Mouse (Mus musculus): ENCODE measurements around the gene Caln1.

Gene Caln1

DNA sequence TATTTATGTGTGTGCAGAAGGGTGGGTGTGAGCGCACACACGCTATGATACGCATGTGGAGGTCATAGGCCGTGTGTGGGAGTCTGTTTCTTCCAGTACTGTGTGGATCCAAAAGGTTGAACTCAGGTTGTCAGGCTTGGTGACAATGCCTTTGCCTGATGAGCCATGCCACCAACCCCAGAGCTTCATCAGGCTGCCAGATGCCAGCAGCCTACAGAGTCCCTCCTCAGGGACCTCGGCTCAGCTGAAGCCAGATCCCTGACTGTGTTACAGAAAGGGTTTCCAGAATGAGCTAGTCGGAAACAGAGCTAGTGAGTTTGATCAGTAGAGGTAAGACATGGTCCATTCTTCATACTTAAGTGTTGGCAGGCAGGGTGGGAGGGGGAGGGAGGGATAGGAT, 25.9 kb downstream of the Caln1 start:
- CTCF ChIA-PET: no interaction called here

DNA sequence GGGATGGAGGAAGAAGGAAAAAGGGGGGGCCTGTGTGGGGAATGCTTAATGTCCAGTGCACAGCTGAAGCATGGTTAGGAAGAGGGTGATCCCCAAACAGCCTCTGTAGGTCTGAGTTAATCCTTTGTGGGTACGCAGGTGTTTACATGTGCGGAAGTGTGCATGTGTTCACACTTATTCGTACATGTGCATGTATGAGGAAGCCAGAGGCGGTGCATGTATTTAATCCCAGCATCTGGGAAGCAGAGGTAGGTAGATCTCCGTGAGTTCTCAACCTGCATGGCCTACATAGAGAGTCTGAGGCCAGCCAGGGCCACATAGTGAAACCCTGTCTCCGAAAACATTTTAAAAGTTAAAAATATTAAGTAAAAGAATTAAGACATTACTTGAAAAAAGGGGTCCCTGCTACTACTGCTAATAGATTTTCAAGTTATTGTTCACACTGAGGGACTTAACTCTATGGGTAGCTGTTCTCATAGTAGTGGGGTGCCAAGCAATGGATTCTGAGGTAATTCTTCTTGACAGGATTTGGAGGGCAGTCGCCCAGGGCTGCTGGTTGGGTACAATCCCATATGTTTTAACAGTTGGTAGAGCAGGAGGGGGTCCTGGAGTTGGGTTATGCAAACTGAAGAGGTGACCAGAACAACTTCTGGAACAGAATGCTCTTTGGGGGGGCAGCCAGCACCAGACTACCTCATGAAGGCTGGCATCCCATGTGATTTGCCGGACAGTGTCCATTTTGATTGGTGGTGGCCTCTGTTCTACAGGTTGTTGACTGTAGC, 31.1 kb downstream of the Caln1 start:
- CTCF ChIA-PET: no interaction called here

DNA sequence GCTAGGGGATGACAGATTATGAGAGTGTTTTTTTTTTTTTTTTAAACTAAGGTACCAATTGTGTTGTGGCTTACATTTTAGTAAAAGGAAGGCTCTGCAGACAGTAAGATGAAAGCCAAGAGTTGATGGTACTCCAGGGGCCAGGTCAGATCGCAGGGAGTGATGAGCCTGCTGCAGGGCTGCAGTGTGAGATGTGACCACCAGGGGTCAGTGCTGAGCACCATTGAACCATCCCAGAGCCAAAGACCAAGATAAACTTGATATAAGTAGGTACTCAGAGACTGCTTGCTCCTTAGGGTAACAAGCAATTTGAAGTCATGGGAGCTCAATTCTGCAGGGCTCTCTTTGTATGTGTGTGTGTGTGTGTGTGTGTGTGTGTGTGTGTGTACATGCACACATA, 35.9 kb downstream of the Caln1 start:
- CTCF ChIA-PET: no interaction called here

DNA sequence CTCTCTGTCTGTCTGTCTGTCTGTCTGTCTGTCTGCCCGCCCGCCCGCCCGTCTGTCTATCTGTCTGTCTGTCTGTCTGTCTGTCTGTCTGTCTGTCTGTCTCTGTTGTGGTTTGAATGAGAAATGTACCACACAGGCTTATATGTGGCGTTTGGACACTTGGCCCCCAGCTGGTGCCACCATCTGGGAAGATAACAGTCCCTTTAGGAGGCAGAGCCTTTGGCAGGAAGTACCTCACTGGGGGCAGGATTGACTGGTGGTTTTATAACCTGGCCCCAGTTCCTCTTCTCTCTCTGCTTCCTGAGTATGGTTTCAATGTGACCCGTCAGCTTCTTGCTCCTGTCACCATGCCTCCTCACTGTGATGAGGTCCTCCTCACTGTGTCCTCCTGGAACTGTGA, 40.5 kb downstream of the Caln1 start:
- CTCF ChIA-PET: no interaction called here

DNA sequence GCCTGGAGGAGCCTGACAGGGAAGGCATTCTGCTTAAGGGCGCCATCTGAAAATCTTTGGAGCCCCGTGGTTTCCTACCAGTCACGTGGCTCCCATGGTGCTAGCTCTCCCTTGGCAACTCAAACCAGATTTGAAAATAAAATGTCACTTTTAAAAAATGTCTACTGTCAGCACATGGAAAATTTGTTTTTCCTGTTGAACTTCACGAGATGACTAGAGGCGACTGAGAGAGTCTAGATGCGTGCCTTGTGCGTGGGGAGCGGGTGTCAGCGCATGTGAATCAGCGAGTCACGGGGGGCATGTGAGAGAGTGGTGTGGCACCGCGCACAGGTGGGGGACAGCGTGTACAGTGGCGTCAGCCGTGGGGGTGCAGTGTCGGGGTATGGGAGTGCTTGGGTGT, 42.3 kb downstream of the Caln1 start:
- CTCF ChIA-PET: no interaction called here

DNA sequence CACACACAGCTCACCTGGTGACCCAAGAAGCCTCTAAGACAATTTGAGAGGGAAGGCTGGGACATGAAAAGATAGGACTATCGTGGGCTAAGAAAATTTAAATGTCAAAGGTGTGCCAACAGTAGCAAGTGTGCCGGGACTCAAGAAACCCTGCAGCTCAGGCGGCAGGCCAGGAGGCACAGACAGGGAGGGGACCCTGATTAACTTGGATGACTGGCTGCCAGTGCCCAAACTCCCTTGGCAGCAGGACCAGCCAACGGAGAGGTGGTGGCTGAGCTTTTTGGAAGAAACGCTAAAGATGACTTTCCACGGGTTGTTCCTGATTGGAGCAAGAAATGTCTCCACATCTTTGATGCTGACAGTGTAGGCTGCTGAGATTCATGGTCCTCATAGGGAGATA, 78.2 kb downstream of the Caln1 start:
- CTCF ChIA-PET: no interaction called here

DNA sequence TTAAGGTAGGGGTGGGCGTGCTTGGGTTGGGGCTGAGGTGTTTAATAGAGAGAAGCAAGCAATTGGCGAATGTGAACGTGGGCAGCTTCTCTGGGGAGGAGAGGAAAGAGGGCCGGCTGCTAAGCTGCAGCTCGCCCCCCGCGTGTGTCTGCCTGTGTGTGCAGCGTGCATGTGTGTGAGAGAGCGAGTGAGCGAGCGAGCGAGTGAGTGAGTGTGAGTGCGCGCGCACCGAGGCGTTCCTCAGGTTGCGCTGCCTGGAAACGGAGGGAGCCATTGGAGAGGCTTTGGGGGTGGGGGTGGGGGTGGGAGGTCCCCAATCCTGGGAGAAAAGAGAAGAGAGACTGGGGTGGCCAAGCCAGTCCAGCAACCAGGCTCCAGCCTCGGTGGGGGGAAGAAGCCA, 79.2 kb downstream of the Caln1 start:
- CTCF ChIA-PET: no interaction called here

DNA sequence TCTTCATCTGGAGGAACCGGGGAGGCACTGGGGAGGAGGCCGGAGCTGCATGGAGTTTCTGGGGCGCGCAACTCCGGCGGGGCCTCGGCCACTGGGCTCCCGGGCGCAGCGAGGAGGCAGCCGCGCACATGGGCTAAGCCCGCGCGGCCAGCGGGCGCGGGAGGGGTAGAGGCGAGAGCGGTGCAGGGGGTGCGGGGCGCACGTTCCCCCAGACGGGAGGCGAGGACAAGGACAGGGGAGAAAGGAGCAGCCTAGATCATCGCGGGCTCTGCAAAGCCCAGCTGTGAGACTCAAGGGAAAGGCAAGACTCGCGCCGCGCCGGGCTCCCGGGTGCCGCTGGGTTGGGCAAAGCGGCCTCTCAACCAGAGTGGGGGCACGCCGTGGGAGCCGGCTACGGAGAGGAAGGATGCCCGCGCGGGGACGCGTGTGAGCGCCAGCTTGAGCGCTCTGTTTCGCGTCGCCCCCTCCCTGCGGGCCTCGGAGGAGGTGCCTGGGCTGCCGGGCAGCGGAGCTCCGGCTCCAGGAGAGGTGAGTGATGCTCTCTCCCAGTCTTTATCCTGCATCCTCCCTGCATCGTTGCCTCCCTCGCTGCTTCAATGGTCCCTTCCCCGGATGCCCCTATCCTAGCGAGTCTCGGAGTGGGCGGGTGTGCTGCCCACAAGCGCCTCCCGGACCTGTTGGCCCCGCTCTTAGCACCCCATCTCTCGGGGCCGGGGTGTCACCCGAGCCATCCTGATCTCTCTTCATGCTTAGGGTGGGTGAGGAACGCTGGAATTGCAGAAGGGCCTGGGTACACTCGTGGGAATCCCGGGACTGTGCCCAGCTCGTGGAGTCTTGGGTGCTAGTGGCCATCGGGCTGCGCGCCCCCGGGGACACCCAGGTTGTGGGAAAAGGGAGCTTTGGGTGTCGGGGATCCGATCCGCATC, 79.9 kb downstream of the Caln1 start:
- CTCF ChIA-PET: no interaction called here

DNA sequence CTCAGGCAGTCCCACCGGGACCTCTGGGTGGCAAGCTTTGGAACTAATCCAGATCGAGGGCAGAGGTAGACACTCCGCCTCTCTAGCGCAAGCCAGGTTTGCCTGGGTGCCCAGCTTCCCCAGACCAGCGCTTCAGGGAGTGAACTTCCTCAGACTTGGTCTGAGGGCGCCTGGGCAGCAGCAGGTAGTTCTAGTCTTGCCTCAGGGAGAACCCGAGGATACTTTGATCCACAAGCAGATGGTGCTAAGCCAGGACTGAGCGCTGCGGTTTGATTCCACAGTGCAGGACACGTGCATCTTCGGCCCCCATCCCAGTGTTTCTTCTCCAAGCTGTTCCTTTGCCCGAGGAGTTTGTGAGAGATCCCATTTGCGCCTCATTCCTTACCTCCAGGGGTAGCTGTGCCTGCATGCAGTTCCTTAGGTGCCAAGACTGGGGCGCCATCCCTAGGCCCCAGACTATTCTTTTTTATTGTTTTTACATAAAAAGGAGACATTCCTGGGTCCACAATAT, 80.8 kb downstream of the Caln1 start:
- CTCF ChIA-PET: no interaction called here

DNA sequence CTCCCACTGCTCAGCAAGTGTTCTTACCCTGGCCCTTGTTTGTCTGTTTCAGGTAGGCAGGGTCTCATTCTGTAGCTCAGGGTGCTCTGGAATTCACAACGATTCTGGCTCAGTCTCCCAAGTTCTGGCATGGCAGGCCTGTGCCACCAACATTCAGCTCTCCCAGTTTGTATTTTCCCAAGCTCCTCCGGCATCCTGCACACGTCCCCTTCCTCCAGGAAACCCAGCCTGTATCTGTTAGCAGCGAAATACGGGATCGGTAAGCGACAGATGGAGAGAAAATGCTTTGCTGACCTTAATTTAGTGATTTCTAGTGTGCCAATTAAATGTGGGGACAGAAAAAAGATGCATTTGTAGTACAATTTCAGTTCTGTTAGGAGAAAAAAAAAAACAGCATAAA, 88.8 kb downstream of the Caln1 start:
- CTCF ChIA-PET: no interaction called here

DNA sequence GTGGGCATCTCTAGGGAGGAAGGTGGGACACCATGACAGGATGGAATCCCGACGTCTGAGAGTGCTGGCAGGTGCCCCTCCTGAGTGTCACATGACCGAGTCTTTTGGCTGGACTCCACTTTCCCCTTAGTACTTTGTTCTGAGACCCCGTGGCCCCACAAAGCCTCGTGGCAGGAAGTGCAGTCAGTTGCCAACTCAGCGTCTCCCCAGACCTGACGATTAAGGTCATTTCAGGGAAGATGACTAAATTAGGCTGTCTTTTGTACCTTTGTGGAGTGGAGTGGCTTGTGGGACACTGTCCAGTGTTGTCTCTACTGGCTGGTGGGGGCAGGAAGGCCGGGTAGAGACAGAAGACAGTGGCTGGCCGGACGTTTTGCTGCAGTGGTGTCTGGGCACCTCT, 103.0 kb downstream of the Caln1 start:
- CTCF ChIA-PET: no interaction called here

DNA sequence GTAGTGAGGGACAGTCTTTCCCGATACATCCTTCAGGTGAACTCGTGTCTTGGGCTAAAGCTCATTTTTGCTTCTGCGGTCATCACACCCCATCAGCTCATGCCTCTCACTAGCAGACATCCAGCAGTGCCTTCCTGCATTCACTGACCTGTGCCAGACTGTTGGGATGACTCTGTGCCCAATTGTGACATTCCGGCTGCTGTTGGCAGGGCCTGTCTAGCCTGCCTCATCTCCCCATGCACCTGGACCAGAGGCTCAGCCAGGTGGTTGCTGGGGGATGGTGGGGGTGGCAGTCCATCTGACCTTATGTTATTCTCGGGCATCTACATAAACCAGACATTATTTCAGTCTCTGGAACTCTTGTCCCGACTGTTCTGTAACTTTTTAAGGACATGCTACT, 105.6 kb downstream of the Caln1 start:
- CTCF ChIA-PET: no interaction called here

DNA sequence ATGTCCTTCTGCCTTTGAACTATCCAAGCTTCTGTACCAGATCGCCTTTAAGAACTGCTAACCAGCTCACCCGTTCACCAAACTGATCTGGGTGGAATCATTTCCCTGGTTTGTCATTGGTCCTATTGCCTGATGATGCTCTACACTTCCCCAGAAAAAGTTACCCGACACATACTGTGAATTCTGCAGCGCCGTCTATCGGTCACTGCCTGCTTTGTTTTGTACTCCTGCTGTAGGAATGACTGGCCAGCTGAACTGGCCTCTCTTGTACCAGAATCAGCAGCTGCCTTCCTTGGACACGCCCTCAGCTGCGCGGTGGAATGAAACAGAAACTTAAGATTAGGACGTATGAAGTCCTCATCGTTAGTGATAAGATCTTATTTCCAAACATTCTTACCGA, 107.5 kb downstream of the Caln1 start:
- CTCF ChIA-PET: no interaction called here

DNA sequence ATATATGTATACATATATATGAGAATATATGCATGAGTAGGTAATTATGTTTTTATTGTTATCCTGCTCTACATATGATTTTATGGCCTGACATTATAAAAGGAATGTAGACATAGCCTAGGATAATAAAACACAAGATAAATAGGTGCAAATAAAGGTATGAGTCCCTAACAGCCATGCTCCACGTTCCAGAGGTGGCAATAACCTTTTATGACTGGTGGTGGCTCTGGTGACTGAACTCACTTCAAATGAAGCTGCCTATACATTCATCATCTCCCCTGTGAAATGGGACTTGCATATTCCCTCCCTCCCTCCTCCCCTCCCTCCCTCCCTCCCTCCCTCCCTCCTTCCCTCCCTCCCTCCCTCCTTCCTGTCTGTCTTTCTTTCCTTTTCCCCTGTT, 111.0 kb downstream of the Caln1 start:
- CTCF ChIA-PET: no interaction called here

DNA sequence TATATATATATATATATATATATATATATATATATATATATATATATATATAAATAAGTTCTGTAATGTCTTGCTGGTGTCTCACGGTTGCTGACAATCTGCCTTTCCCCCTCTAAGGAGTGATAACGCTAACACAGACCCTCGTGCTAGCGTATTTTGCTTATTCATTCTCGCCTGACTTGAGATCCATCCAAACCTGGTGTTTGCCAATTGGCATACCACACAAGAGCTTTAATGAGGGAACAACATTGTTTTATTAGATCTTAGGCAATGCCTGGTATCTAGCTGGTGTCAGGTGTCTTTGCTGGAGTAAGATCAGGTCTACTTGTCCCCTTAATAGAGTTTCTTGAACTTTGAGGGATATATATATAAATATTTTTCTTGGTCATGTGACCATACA, 122.2 kb downstream of the Caln1 start:
- CTCF ChIA-PET: no interaction called here

DNA sequence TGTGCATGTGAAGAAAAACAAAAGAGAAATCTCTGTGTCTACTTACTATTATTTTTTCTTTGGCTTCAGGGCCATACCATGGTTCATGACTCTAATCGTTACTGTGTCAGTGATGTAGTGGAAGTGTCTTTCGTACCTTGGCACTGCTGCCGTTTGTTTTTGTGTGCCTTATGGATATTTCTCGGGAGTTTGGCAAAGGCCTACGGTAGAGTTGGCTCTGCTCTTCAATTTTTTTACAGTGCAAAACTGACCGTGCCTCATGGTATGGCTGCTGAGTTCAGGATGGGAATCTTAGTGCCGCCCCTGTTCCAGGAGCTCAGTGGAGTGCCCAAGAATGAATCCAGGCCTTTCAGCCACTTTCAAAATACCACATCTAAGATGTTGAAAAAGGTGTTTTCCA, 123.0 kb downstream of the Caln1 start:
- CTCF ChIA-PET: no interaction called here

DNA sequence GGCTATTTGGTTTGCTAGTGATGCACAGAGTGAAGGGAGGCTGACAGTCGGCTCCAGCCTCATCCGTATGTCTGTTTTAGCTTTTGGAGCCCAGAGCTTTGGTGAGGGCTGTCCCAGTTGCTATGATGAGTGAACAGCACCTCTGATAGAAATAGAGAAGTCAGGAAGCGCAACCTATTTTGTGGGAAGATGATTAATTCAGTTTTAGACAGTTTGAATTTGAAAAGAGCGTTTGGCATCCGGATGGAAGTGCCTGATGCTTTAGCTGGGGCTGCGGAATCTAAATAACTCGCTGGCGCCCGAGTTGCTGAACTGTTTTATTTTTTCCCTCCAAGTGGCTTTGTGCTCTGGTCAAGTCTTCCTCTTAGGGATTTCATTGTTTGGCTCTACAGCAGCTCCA, 133.3 kb downstream of the Caln1 start:
- CTCF ChIA-PET: no interaction called here

DNA sequence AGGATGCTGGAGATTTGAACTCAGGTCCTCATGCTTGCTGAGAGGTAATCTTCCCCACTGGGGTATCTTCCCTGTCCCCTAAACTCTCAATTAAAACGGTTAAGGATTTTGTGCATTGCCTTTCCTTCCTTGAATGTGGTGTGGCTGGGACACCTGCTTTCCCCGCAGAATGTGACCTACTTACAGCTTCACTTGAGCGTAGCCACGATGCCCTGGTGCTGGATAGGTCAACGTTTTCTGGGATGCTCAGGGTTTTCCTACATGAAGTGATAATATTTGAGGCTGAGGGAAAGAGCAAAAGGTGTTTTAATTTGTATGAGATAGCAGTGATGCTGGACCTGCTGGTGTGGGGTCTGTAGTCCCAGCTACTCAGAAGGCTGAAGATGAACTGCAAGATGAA, 135.6 kb downstream of the Caln1 start:
- CTCF ChIA-PET: no interaction called here

DNA sequence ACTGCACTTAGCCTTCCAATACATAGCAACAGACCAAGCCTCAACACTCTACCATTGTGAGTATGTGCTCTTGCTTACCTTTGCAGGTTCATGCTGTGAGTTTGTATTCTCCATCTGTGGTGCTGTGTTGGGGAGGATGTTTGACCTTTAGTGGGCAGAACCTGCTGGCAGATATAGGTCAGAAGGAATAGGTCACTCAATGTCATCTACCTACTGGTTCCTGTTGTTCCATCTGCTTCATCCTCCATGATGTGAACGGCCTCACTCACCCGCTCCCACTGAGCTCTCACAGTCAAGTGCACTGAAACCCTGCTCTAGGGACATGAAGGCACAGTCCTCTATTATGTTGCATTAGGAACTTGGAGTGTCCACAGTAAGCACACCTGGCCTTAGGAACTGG, 141.3 kb downstream of the Caln1 start:
- CTCF ChIA-PET: no interaction called here

DNA sequence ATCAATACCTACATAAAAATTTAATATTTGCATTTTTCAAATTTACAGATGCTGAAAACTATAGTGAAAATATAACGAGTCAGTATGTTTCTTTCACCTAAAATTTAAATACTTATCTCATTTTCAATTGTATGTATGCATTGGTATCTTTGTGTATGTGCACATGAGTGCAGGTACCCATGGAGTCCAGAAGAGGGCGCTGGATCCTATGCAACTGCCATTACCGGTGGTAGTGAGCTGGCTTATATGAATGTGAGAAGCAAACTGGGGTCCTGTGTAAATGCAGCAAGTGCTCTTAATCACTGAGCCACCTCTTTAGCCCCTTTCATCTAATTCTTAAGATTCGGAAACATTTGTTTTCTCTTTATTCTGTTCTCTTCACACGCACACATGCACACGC, 146.1 kb downstream of the Caln1 start:
- CTCF ChIA-PET: no interaction called here

DNA sequence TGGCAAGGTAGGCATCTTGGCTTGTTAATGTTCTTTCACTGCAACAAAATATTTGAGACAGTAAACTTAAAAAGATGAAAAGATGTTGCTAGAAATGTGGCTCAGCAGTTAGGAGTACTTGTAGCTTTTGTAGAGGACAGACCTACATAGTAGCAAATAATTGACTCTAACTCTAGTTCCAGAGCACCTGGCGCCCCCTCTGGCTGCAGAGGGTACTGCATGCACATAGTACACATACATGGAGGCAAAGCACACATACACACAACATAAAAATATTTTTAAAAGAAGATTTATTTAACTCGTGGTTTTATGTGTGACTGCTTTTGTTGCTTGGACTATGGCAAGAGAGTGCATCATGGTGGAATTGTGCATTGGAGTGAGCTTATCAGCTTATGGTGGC, 151.3 kb downstream of the Caln1 start:
- CTCF ChIA-PET: no interaction called here

DNA sequence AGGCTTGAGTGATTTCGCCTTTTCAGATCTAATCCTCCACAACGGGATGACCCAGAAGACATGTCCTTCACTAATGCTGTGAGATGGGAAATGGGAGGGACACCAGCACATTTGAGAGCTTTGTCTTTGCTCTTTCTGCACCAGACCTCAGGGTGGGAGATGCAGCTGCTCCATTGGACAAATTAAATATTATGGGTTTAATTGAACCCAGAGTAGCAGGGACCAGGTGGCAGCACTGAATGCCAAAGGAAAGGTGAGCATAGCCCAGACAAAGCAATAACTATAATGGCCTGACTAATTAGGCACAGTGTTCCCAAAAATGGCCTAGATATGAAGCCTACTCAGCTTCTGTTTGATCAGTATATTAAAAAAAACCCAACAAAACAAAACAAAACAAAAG, 158.2 kb downstream of the Caln1 start:
- CTCF ChIA-PET: no interaction called here

DNA sequence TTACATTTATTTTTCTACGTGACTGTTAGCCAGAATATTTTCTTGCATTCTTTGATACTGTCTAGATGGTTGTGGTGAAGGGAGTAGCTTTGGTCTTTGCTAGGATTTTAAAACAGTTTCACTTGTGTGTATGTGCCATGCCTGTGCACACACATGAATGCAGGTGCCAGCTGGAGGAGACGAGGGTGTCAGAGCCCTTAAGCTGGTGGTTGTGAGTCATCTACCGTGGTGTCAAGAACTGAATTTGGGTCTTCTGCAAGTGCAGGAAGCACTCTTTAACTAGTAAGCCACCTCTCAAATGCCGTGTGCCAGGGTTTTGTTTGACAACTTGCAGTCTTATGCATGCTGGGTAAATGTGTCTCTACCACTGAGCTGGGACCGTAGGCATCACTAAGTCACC, 178.2 kb downstream of the Caln1 start:
- CTCF ChIA-PET: no interaction called here

DNA sequence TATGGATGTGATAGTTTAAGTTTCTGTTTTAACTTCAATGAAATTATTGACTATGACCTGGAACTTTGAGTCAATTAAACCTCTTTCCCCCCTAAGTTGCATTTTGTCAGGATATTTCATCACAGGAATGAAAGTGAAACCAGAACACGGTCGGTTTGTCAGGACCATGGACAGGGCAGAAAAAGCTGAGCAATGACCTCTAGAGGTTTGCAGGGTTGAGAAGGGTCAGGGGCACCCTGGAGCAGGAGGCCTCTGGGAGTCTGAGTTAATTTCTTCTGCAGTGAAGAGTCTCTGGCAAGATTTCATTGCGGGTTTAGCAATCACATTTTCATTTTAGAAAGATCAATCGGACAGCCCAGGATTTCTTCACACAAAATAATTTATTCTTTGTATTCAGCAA, 184.7 kb downstream of the Caln1 start:
- CTCF ChIA-PET: no interaction called here
